Mouse (Mus musculus): ENCODE measurements around the gene Serbp1. TPM values are rescaled to one million over a fixed set of nuclear protein-coding genes. Genes with fewer than 3 reads are reported as not detected.
A peak's percentile ranks its signal among the peaks of the same experiment; 100 is the strongest.

Serbp1 gene
- total RNA-seq, 2 experiments from 2014 or later: 214 to 221 TPM

DNA sequence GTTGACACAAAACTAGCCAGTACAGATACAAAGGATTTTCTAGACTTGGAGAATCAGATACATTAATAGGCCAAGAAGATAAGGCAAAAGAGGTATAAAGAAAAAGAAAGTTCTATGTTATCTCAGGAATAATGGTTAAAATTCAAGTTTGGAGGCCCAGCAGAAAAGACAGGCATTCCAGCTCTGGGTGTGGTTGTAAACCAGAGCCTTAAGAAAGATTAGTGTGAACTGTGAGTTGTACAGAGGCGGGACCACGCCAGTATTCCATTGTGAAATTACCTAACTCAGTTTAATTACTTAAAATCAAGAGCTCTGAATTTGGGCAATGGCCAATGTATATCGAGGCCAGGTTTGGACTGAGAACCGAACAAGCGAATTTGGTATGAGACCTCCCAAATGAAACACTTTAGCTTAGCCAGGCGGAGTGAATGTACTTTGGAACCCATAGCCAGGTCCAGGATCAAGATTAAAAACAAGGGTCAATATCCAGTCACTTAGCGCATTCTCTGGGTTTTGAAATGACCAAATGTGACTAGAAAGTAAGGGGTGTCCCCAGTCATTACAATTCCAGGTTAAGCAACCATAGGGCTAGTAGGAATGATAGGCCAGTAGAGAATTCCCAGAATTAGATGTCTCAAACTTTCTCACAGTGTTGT, 5.9 kb downstream of the Serbp1 start:
- no peak for DNase-seq (ENCODE audit: low spot score in 2 of 2)
- no peak overlapping the region for H3K27ac ChIP-seq
- TF ChIP-seq CTCF (conservative IDR thresholded peaks at IDR 0.05): no peak
- H3K4me3 ChIP-seq: no peak overlapping the region

- Histone ChIP-seq H3K27ac (no peak overlapping the region), H3K4me3 (no peak overlapping the region)
- no peak for DNase-seq (ENCODE audit: low spot score in 2 of 2)
- no peak for TF ChIP-seq CTCF (conservative IDR thresholded peaks at IDR 0.05)
These were observed 6.5 kb downstream of the Serbp1 start for GRCm38 (mm10) chr6:67244451-67244850.

DNA sequence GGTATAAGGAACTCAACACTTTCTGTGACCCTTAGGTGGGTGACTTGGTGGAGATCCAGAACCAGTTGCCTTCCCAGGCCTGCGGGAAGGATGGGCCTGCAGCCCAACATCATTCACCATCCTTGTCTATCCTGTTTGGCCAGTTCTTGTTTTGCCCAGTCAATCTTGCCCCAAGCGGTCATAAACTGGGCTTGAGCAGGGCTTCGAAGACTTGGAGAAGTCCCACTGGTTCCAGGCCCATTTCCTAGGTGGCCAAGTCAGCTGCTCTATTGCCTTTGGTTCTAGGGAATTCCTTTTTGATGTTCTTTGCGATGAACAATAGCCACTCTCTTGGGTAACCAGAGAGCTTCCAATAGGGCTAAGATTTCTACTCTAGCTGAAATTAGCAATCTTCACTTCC, 13.1 kb downstream of the Serbp1 start:
- Histone ChIP-seq H3K4me3 (no peak overlapping the region), H3K27ac (no peak overlapping the region)
- no peak for DNase-seq (ENCODE audit: low spot score in 2 of 2)
- TF ChIP-seq CTCF (conservative IDR thresholded peaks at IDR 0.05): no peak

GRCm38 (mm10) chr6:67264935-67265334, 27.0 kb downstream of the Serbp1 start:
- Histone ChIP-seq H3K27ac (no peak overlapping the region), H3K4me3 (no peak overlapping the region)
- no peak for DNase-seq (ENCODE audit: low spot score in 2 of 2)
- no peak for TF ChIP-seq CTCF (conservative IDR thresholded peaks at IDR 0.05)

DNA sequence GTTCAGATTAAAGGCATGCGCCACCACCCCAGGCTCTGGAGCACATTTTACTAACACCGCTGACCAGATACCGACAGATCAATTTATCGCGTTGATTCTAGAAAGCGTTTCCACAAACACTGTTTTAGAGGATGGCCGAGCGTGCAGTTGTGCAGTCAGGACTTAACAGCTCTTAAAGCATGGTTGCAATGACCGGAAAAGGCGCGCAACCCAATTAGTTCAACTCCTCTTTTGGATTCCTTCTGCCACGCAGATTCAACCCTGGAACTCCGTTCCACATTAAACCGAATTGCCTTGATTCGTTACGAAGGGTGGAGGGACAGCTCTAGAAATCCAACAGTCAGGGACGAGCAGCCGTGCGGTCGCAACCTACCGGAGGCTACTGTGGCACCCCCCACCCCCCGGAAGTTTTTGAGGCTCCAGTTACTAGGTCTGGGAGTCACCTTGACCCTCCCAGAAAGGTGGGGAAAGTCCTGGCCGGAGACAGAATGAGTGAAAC, 28.2 kb downstream of the Serbp1 start:
- TF ChIP-seq CTCF (conservative IDR thresholded peaks at IDR 0.05): no peak
- peak in 1 of 2 experiments; percentile 6 for DNase-seq (ENCODE audit: low spot score in 2 of 2)
- peak overlapping the region; percentile 93 for H3K27ac ChIP-seq

DNA sequence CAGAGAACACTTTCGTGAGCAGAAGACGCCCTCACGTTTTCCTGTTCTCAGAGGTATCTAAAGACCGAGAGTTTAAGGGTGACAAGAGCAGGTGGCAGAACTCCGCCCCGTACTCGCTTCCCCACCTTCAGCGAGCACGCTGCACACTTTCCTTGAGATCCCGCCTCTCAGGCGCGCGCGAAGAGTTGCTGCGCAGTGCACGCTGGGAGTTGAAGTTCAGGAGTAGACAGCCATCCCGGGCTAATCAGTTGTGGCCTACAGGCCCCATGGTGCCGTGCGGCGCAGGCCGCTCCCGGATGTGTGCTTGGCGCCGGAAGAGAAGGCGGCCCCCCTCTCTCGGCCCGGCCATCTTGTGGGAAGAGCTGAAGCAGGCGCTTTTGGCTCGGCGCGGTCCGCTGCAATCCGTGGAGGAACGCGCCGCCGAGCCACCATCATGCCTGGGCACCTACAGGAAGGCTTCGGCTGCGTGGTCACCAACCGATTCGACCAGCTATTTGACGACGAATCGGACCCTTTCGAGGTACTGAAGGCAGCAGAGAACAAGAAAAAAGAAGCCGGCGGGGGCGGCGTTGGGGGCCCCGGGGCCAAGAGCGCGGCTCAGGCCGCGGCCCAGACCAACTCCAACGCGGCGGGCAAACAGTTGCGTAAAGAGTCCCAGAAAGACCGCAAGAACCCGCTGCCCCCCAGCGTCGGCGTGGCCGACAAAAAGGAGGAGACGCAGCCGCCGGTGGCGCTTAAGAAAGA, 28.9 kb downstream of the Serbp1 start:
- Histone ChIP-seq H3K4me3 (peak overlapping the region; percentile 85), H3K27ac (peak overlapping the region; percentile 93)
- no peak for TF ChIP-seq CTCF (conservative IDR thresholded peaks at IDR 0.05)
- DNase-seq (ENCODE audit: low spot score in 2 of 2): peak; percentile 95 to 98

More for the DNA sequence above, 28.2 kb downstream of the Serbp1 start:
- peak overlapping the region; percentile 85 for H3K4me3 ChIP-seq

GRCm38 (mm10) chr6:67267408-67268244, 29.6 kb downstream of the Serbp1 start:
- TF ChIP-seq CTCF (conservative IDR thresholded peaks at IDR 0.05): no peak
- Histone ChIP-seq H3K4me3 (peak overlapping the region; percentile 85), H3K27ac (peak overlapping the region; percentile 93)
- peak; percentile 5 to 33 for DNase-seq (ENCODE audit: low spot score in 2 of 2)

DNA sequence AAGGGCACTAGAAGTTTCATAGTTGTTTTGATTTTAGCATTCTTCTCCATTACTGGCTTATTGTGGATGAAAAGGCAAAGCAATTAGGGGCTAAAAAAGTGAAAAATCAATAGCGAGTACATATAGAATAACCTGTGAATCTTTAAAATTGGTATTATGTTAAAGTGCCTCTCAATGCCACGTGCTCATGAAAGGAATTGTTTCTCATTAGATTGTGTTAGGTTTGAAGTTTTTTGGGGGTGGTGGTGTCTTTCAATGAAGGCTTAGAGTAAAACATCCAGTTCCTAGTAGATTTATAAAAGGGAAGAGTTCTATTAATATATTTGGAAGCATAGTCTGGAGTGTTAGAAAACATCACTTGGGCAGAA, 30.3 kb downstream of the Serbp1 start:
- H3K4me3 ChIP-seq: peak overlapping the region; percentile 85
- TF ChIP-seq CTCF (conservative IDR thresholded peaks at IDR 0.05): no peak
- no peak for DNase-seq (ENCODE audit: low spot score in 2 of 2)
- H3K27ac ChIP-seq: peak overlapping the region; percentile 93; the same call in 1 of the 2 replicates

GRCm38 (mm10) chr6:67268983-67269382, 31.0 kb downstream of the Serbp1 start:
- H3K27ac ChIP-seq: no peak overlapping the region
- no peak for TF ChIP-seq CTCF (conservative IDR thresholded peaks at IDR 0.05)
- peak overlapping the region; percentile 85 for H3K4me3 ChIP-seq
- DNase-seq (ENCODE audit: low spot score in 2 of 2): no peak

DNA sequence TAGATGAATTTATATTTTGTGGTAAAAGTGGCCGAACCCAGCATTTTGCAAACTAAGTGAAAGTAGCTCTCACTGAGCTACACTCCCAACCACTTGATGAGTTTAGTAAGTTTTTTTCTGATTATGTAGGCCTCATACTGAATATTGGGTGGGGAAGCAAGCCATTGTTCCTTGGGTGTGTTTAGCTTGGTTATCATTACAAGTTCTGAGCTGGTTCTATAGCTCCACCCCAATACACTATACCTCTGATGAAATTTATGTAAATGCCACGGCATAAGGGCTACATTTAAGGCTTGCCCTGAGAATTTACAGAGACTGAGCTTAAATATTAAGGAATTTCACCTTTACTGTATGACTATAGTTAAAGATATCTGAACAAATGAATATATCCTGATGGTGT, 31.5 kb downstream of the Serbp1 start:
- Histone ChIP-seq H3K4me3 (peak overlapping the region; percentile 85), H3K27ac (no peak overlapping the region)
- TF ChIP-seq CTCF (conservative IDR thresholded peaks at IDR 0.05): no peak
- DNase-seq (ENCODE audit: low spot score in 2 of 2): no peak

DNA sequence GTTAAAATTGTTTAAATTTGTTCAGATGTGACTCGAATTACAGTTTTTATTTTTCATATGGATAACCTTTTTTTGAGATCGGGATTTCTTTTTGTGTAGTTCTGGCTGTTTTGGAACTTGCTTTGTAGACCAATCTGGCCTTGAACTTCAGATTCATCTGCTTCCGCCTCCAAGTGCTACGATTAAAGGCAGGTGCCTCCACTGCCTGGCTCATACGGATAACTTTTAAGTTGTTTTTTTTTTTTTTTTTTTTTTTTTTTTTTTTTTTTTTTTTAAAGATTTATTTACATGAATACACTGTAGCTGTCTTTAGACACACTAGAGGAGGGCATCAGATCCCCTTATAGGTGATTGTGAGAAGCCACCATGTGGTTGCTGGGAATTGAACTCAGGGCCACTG, 40.0 kb downstream of the Serbp1 start:
- DNase-seq (ENCODE audit: low spot score in 2 of 2): no peak
- TF ChIP-seq CTCF (conservative IDR thresholded peaks at IDR 0.05): no peak
- Histone ChIP-seq H3K4me3 (no peak overlapping the region), H3K27ac (no peak overlapping the region)

DNA sequence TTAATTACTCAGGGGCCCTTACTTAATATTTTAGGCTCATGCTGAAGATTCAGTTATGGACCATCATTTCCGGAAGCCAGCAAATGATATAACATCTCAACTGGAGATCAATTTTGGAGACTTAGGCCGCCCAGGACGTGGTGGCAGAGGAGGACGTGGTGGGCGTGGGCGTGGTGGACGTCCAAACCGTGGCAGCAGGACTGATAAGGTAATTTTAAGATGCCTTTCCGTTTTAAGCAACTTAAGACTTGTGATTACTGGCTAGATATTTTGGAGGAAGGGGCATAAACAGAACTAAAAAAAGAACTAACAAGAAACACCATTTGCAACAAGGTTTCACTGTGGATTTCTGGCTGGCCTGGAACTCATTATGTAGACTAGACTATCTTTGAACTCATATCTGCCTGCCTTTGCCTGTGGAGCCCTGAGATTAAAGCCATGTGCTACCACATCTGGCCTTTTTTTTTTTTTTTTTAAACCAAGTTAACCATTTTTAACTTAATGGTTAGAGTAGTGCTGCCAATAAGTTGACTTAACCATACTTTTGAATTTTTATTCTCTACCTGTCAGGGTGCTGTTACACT, 43.7 kb downstream of the Serbp1 start:
- no peak overlapping the region for H3K27ac ChIP-seq
- no peak for DNase-seq (ENCODE audit: low spot score in 2 of 2)
- no peak for TF ChIP-seq CTCF (conservative IDR thresholded peaks at IDR 0.05)

More for the DNA sequence above, 43.7 kb downstream of the Serbp1 start:
- no peak overlapping the region for H3K4me3 ChIP-seq

Measured in layer of hippocampus, adult 2 months (tissue).